Mouse (Mus musculus) stomach, postnatal 0 days (tissue): ENCODE data around the gene Mxd1.

Source experiments
- CTCF ChIP-seq: IDR thresholded peaks from 2 replicates; pipeline ENCODE4 v1.5.1; 2016; ENCODE audit warnings: antibody characterized with exemption, low read depth, mild to moderate bottlenecking, moderate library complexity
- EP300 ChIP-seq: optimal IDR thresholded peaks from 2 replicates; pipeline ENCODE3; 2016; ENCODE audit warnings: antibody characterized with exemption

DNA sequence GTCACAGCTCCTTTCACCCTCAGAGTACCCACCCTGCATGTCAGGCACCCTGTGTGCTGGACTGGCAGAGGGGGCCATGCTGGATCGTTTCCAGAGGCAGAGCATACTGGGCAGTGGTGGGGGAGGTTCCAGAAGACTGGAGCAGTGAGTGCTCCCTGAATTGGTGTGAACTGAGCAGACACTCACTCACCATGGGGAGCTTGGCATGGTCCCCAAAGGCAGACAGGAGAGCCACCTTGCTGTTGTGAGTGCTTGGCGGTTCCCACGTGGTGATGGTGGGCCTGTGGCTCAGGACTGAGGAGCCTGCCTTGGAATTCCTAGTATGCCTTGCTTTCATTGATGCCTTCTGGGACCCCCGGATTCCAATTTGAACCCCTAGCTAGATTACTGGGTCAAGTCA is 45.8 kb downstream of the Mxd1 start:
- TF ChIP-seq CTCF: no peak
- no peak for TF ChIP-seq EP300
